Mouse (Mus musculus) B cell, adult 2 months (primary cell): ENCODE data around the gene Rpgrip1.

ENCODE experiments used
- DNase-seq, 2 experiments: peaks; one replicate each; pipeline ENCODE4 v3.0.0; 2022

Gene Rpgrip1

DNA sequence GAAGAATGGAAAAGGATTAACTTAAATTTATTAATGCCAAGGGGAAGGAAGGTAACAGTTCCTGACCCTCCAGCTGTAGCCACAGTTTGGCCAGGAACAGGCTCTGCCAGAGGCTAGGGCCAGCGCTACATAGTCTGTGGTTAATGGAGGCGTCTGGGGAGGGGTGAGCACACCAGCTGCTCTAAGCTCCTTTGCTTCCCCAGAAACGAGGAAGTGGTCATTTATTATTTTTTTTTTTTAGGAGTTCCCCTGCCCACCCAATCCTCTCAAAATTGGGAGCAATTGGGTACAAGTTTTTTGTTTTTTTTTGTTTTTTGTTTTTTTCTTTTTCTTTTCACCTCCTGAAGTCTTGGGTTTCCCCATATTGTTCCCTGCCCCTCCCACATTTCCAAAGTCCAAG, 87.6 kb downstream of the Rpgrip1 start:
- DNase-seq = no peak

DNA sequence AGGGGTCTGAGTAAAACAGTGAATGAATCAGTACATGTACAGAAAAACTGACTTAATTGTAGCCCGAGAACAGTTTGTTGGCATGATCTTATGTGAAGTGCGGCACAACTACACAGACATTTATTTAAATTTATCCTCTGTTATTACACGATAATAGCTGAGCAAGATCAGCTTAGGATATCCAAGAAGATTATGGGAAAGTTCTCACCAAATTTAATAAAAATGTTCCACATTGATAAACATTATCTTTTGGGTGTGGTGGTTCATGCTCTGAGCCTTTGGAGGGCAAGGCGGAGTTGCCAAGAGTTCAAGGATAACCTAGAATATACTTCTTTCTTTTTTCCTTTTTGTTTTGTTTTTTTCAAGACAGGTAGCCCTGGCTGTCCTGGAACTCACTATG, 88.9 kb downstream of the Rpgrip1 start:
- DNase-seq = no peak
